Mouse (Mus musculus): ENCODE measurements around the gene Mecom. TPM values are rescaled to one million over a fixed set of nuclear protein-coding genes. Genes with fewer than 3 reads are reported as not detected.

Gene Mecom
- polyA plus RNA-seq, 1 experiment from 2014 or later = 37.4 TPM

DNA sequence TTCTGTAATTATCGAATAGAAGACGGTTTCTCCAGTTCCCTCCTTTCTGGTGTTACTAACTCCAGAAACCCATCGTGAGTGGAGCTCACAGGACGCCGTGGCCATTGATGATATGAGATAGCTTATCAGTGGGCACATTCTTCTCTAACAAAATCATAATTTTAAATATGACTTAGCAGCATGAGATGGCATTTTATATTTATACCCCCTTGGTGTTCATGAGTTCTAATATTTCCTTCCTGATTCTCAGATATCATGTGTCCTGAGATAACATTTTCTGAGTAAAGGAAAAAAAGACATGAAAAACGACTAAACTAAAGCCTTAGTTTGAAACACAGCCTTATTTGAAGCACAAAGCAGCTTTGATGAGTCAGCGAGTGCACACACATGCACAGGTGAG is 481.3 kb downstream of the Mecom start:
- Histone ChIP-seq H3K4me2 (replicated peaks) (no peak overlapping the region), H3K9ac (no peak overlapping the region), H3K4me3 (no peak overlapping the region), H3K27me3 (no peaks in the 10 kb centered on the region), H3K9me3 (no peaks in the 10 kb centered on the region), H3K36me3 (no peaks in the 10 kb centered on the region), H3K4me1 (no peaks in the 10 kb centered on the region), H3K27ac (no peak overlapping the region)
- ATAC-seq (ENCODE audit: insufficient number of reproducible peaks, insufficient read depth, low FRiP score, low TSS enrichment) = no peak
- WGBS = 71% methylated on average over 7 of the region's 7 CpGs

DNA sequence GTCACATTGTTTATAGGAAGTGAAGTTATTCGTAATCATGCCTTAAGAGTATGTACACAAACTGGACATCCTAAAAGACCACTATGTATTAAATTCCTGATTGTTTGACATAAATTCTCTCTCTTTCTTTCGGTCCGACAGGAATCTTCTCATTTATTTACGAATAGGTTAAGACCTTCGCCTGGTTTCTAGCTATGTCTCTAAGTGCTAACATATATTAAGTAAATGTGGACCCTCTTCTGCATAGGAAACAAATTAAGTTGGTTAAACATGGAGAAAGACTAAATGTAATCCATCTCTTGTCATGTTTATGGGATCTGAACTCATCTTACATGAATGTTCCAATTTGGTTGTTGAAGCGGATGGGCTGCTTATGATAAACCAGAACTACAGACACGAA is 487.8 kb downstream of the Mecom start:
- Histone ChIP-seq H3K4me2 (replicated peaks) (no peak overlapping the region), H3K4me1 (no peaks in the 10 kb centered on the region), H3K36me3 (no peaks in the 10 kb centered on the region), H3K27me3 (no peaks in the 10 kb centered on the region), H3K4me3 (no peak overlapping the region), H3K27ac (no peak overlapping the region), H3K9me3 (no peaks in the 10 kb centered on the region), H3K9ac (no peak overlapping the region)
- no peak for ATAC-seq (ENCODE audit: insufficient number of reproducible peaks, insufficient read depth, low FRiP score, low TSS enrichment)
- 88% methylated on average over 7 of the region's 7 CpGs for WGBS

DNA sequence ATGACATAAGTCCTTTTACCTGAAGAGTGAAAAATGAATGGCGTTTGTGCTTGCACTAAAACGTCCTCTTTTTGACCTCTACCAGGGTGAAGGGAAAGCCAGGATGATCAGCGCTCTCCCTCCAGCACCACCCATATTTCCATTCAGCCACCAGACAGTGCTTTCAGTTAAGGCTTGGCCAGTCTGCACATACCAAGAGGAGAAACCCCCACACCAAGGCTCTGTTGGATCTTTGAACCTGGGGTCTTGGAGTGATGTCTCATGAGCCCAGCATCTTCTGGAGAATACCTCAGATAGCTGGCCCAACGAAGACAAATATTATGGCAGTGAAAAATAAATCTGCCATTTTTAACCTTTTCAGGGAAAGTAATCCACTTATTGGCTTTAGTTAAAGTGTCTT is 488.2 kb downstream of the Mecom start:
- no peaks in the 10 kb centered on the region for H3K36me3 ChIP-seq
- no peak for ATAC-seq (ENCODE audit: insufficient number of reproducible peaks, insufficient read depth, low FRiP score, low TSS enrichment)
- no peak overlapping the region for H3K27ac ChIP-seq
- H3K4me1 ChIP-seq = no peaks in the 10 kb centered on the region
- H3K4me2 ChIP-seq (replicated peaks) = no peak overlapping the region
- no peak overlapping the region for H3K4me3 ChIP-seq
- H3K27me3 ChIP-seq = no peaks in the 10 kb centered on the region
- H3K9ac ChIP-seq = no peak overlapping the region
- WGBS = 81% methylated on average over 4 of the region's 4 CpGs
- H3K9me3 ChIP-seq = no peaks in the 10 kb centered on the region

DNA sequence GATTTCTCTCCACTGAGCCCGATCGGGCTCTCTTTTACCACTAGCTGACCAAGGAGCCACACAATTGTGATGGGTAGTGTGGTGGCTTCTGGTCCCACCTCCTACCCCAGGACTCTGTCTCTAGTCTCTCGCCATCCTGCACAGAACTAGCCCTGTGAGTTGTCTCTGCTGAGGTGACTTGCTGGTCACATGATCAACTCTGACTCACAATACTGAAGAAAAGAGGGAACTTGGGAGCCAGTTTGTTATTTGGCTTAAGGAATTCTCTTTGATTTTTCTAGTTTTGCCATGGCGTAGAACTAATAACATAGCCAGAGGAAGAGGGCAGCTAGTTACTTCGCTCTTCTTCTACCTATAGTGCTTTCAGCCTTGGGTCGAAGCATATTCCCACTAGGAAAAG is 496.5 kb downstream of the Mecom start:
- Histone ChIP-seq H3K4me2 (replicated peaks) (no peak overlapping the region), H3K27me3 (no peaks in the 10 kb centered on the region), H3K36me3 (no peaks in the 10 kb centered on the region), H3K27ac (no peak overlapping the region), H3K4me3 (no peak overlapping the region), H3K9me3 (no peaks in the 10 kb centered on the region), H3K4me1 (no peaks in the 10 kb centered on the region), H3K9ac (no peak overlapping the region)
- no peak for ATAC-seq (ENCODE audit: insufficient number of reproducible peaks, insufficient read depth, low FRiP score, low TSS enrichment)
- 93% methylated on average over 6 of the region's 6 CpGs for WGBS

DNA sequence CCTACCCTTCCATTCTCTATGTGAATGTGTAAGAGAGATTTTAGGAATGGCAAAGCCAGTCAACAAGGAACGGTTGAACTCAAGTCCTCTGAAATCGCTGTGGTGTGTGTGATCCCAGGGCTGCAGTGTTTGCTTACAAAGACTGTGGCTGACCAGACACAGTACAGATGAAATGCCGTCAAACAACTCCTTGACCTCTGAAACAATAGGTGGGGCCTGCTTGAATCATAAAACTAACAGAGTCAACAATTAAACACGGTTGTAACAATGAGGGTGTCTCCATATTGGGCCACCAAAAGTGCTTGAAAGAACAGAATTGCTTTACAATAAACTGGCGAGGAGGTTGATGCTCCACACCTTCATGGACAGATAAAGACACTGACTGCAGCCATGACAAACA is 497.0 kb downstream of the Mecom start:
- Histone ChIP-seq H3K4me3 (no peak overlapping the region), H3K4me2 (replicated peaks) (no peak overlapping the region), H3K4me1 (no peaks in the 10 kb centered on the region), H3K36me3 (no peaks in the 10 kb centered on the region), H3K27me3 (no peaks in the 10 kb centered on the region), H3K9ac (no peak overlapping the region), H3K27ac (no peak overlapping the region), H3K9me3 (no peaks in the 10 kb centered on the region)
- no peak for ATAC-seq (ENCODE audit: insufficient number of reproducible peaks, insufficient read depth, low FRiP score, low TSS enrichment)
- 78% methylated on average over 5 of the region's 5 CpGs for WGBS

DNA sequence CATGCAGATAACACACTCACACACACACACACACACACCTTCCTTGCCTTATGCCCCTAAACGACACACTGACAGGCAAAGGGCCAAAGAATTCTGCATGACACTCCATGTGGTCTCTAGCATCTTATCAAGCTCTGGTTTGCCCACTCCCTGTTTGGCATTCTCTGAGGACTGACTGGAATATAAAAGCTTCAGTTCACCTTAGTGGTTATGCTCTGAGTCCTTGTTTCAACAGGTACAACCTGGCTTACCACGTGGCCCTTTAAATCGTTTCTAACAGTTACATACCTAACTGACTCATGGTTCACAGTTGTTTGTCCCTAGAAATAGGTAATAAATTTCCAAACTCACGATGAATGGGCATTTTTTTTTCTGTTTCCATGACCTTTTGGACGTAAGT is 499.0 kb downstream of the Mecom start:
- no peak overlapping the region for H3K4me2 ChIP-seq (replicated peaks)
- ATAC-seq (ENCODE audit: insufficient number of reproducible peaks, insufficient read depth, low FRiP score, low TSS enrichment) = no peak
- H3K4me3 ChIP-seq = no peak overlapping the region
- H3K9ac ChIP-seq = no peak overlapping the region
- H3K27ac ChIP-seq = no peak overlapping the region
- 76% methylated on average over 5 of the region's 5 CpGs for WGBS
- H3K9me3 ChIP-seq = no peaks in the 10 kb centered on the region
- no peaks in the 10 kb centered on the region for H3K36me3 ChIP-seq
- no peaks in the 10 kb centered on the region for H3K4me1 ChIP-seq
- no peaks in the 10 kb centered on the region for H3K27me3 ChIP-seq

DNA sequence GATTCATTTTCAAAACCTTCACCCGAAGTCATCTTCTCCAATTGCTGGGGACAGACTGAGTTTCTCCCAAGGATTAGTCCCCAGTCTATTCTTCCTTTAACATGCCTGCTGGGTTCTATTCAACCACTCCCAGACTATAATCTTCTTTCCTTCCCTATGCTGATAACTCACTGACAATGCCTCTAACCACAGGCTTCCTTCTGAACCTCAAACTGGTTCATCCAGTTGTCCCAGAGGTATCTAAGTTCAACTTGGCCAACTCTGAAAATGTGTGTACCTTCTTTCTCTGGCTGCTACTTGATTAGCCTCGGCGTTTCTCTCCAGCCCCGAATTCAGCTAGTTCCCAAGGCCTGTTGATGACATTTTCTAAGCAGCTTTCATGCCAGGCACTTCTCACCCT is 499.7 kb downstream of the Mecom start:
- Histone ChIP-seq H3K36me3 (no peaks in the 10 kb centered on the region), H3K27ac (no peak overlapping the region), H3K9ac (no peak overlapping the region), H3K4me1 (no peaks in the 10 kb centered on the region), H3K27me3 (no peaks in the 10 kb centered on the region), H3K4me3 (no peak overlapping the region), H3K4me2 (replicated peaks) (no peak overlapping the region), H3K9me3 (no peaks in the 10 kb centered on the region)
- no peak for ATAC-seq (ENCODE audit: insufficient number of reproducible peaks, insufficient read depth, low FRiP score, low TSS enrichment)
- WGBS = 53% methylated on average over 4 of the region's 4 CpGs

DNA sequence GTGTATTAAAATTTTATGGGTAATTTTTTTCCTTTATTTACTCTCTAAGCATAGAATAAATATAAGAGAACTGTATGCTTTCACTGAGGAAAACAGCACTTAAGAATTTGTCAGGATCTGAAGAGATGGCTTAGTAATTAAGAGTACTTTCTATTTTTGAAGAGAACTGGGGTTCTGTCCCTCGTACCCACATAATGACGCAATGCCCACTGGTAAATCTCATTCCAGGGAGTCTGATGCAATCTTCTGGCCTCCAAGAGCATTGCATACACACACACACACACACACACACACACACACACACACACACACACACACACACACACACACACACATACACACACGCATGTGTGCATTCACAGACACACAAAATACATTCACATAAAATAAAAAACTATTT is 504.3 kb downstream of the Mecom start:
- H3K4me1 ChIP-seq = no peaks in the 10 kb centered on the region
- ATAC-seq (ENCODE audit: insufficient number of reproducible peaks, insufficient read depth, low FRiP score, low TSS enrichment) = no peak
- no peaks in the 10 kb centered on the region for H3K9me3 ChIP-seq
- H3K27ac ChIP-seq = no peak overlapping the region
- H3K27me3 ChIP-seq = no peaks in the 10 kb centered on the region
- 86% methylated on average over 3 of the region's 3 CpGs for WGBS
- H3K4me2 ChIP-seq (replicated peaks) = no peak overlapping the region
- no peaks in the 10 kb centered on the region for H3K36me3 ChIP-seq
- H3K9ac ChIP-seq = no peak overlapping the region
- H3K4me3 ChIP-seq = no peak overlapping the region

DNA sequence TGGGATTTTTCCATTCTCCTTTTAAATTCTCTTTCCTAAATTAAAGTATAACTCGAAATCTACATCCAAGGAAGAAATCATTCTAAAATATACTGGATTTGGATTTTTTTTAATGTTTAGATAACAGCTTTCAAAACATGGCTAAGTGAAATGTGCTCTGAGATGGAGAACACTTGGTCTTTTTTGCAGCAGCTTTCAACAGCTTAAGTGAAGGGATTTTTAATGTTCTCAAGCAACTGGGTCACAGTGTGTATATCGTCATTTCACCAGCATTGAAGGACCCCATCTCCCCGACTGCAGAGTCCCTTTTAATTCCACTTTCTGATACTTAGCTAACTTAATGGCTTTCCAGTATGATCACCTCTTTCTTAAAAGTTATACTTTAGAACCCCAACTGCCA is 509.3 kb downstream of the Mecom start:
- Histone ChIP-seq H3K9ac (no peak overlapping the region), H3K27ac (no peak overlapping the region), H3K4me1 (no peaks in the 10 kb centered on the region), H3K4me2 (replicated peaks) (no peak overlapping the region), H3K4me3 (no peak overlapping the region), H3K9me3 (no peaks in the 10 kb centered on the region), H3K36me3 (no peaks in the 10 kb centered on the region), H3K27me3 (no peaks in the 10 kb centered on the region)
- 80% methylated on average over 3 of the region's 3 CpGs for WGBS
- no peak for ATAC-seq (ENCODE audit: insufficient number of reproducible peaks, insufficient read depth, low FRiP score, low TSS enrichment)

DNA sequence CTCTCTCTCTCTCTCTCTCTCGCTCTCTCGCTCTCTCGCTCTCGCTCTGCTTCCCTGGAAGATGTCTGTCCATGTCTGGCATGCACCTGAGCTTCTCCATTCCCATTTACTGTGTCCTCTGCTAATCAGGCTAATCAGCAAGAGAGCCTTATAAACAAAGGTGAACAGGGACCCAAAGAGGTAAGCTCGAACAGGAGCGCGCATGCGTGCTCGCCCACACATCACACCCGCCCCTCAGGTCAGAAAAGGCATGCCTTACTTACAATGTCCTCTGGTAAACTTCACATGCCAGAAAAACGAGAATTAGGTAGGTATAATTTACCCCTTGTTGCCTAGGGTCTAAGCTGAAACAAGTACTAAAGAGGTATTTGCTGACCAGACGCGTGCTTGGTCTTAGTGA is 527.8 kb downstream of the Mecom start:
- no peak overlapping the region for H3K9ac ChIP-seq
- no peak overlapping the region for H3K4me3 ChIP-seq
- 0 out of 2 replicates have a peak, but pooled peaks cover 8% of the 10 kb centered on the region for H3K4me1 ChIP-seq
- ATAC-seq (ENCODE audit: insufficient number of reproducible peaks, insufficient read depth, low FRiP score, low TSS enrichment) = no peak
- no peaks in the 10 kb centered on the region for H3K9me3 ChIP-seq
- no peaks in the 10 kb centered on the region for H3K27me3 ChIP-seq
- no peak overlapping the region for H3K4me2 ChIP-seq (replicated peaks)
- H3K36me3 ChIP-seq = no peaks in the 10 kb centered on the region
- 87% methylated on average over 13 of the region's 13 CpGs for WGBS
- no peak overlapping the region for H3K27ac ChIP-seq

DNA sequence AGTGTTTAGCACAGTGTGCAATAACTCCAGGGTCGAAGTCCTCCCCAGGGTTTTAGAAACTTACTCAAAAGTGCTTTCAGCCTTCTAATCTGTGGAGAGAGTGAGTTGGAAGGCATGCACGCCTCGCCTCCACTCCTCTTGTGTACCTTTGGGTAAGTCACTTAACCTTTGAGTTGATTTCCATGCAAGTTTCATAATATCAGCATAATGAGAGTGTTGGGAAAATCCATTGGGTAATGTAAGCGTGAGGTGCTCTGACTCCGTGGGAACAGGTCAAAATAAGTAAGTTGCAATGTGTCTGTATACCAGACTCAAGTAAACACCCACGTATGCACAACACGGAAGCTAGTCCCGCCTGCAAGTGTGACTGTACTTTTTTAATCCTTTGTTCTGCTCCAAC is 528.4 kb downstream of the Mecom start:
- Histone ChIP-seq H3K36me3 (no peaks in the 10 kb centered on the region), H3K4me1 (0 out of 2 replicates have a peak, but pooled peaks cover 8% of the 10 kb centered on the region), H3K9me3 (no peaks in the 10 kb centered on the region), H3K27ac (no peak overlapping the region), H3K27me3 (no peaks in the 10 kb centered on the region), H3K4me2 (replicated peaks) (no peak overlapping the region), H3K9ac (no peak overlapping the region), H3K4me3 (no peak overlapping the region)
- 81% methylated on average over 8 of the region's 8 CpGs for WGBS
- ATAC-seq (ENCODE audit: insufficient number of reproducible peaks, insufficient read depth, low FRiP score, low TSS enrichment) = no peak

DNA sequence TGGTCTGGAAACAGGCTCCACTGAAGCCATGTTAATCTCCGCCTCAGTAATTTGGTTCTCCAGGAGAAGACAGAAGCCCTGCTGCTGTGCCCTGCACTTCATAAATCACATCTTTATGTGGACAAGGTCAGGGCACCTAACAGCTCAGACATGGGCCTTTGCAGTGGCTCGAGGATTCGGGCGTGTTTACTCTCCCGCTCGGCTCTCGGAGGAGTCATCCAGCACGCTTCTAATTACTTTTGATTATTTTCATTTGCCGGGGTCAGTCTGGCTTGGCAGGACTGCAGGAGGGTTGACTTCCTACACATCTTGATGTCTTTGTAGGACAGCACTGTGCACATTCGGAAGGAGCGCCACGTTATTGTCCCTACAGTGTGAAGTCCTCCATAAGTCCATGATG is 529.6 kb downstream of the Mecom start:
- no peak overlapping the region for H3K4me3 ChIP-seq
- H3K36me3 ChIP-seq = no peaks in the 10 kb centered on the region
- H3K9ac ChIP-seq = no peak overlapping the region
- no peak overlapping the region for H3K27ac ChIP-seq
- WGBS = 11% methylated on average over 12 of the region's 12 CpGs
- no peak for ATAC-seq (ENCODE audit: insufficient number of reproducible peaks, insufficient read depth, low FRiP score, low TSS enrichment)
- no peaks in the 10 kb centered on the region for H3K27me3 ChIP-seq
- H3K4me1 ChIP-seq = 0 out of 2 replicates have a peak, but pooled peaks cover 8% of the 10 kb centered on the region
- H3K4me2 ChIP-seq (replicated peaks) = 0 out of 2 replicates have a peak overlapping the region, but pooled peaks have one; percentile 12
- H3K9me3 ChIP-seq = no peaks in the 10 kb centered on the region

DNA sequence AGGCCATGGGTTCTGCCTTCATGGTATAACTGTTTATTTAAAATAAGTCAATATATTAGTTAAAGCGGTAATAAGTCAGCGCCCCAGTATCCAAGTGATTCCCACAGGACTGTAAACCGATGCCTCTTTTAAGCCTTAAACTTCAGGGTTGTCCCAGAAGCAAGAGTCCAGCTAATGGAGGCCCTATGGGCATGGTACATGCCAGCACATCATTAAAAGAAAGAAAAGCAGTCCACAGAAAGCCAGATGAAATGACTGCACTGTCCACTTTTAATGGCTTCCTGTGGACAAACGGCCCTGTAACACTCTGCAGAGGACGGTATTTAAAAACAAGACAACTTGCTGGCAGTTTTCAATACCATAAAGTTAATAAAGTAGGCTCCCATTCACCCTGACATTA is 531.0 kb downstream of the Mecom start:
- no peak for ATAC-seq (ENCODE audit: insufficient number of reproducible peaks, insufficient read depth, low FRiP score, low TSS enrichment)
- Histone ChIP-seq H3K4me2 (replicated peaks) (no peak overlapping the region), H3K4me3 (no peak overlapping the region), H3K27me3 (no peaks in the 10 kb centered on the region), H3K27ac (no peak overlapping the region), H3K9me3 (no peaks in the 10 kb centered on the region), H3K4me1 (0 out of 2 replicates have a peak, but pooled peaks cover 8% of the 10 kb centered on the region), H3K36me3 (no peaks in the 10 kb centered on the region), H3K9ac (no peak overlapping the region)
- WGBS = 37% methylated on average over 5 of the region's 5 CpGs

Measured in embryonic facial prominence, embryonic 12.5 days (tissue).